Mouse (Mus musculus) embryonic fibroblast, embryonic 13.5 days (primary cell): ENCODE data around the gene Sart3.

ENCODE experiments used
- CTCF ChIP-seq: IDR thresholded peaks from 2 replicates; pipeline ENCODE4 v1.5.1; 2011; ENCODE audit warnings: mild to moderate bottlenecking, control low read depth, low read length, moderate library complexity, borderline replicate concordance; ENCODE audit not compliant: insufficient read depth
- POLR2A ChIP-seq: IDR thresholded peaks from 2 replicates; pipeline ENCODE4 v1.6.1; 2011; ENCODE audit warnings: low read depth, mild to moderate bottlenecking, control low read depth, low read length, moderate library complexity

DNA sequence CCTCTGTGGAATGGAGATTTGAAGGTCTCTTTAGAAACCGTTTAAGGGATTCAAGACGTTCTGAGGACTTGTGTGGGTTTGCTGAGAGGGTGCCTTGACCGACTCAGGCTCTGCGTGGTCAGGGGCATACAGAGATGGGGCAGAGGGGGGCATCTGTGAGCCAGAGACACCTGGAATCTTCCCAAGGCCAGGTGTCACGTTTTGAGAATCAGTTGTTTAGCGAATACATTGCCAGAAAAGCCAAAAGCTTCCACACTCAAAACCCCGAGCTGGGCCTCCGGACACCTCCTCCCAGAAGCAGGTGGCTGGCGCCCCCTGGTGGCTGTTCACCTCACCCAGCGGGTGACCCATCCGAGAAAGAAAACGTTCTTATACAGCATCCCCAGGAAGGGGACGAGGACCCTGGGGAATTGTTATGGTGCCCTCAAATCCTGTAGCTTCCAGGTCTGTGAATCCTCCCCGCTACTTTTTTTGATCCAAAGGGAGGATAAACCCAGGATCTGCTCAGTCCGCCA lies 43.4 kb upstream of the Sart3 start:
- peak; percentile 68 for TF ChIP-seq CTCF
- TF ChIP-seq POLR2A: no peak
